Mouse (Mus musculus): ENCODE measurements around the gene Dlgap1.

Gene Dlgap1

DNA sequence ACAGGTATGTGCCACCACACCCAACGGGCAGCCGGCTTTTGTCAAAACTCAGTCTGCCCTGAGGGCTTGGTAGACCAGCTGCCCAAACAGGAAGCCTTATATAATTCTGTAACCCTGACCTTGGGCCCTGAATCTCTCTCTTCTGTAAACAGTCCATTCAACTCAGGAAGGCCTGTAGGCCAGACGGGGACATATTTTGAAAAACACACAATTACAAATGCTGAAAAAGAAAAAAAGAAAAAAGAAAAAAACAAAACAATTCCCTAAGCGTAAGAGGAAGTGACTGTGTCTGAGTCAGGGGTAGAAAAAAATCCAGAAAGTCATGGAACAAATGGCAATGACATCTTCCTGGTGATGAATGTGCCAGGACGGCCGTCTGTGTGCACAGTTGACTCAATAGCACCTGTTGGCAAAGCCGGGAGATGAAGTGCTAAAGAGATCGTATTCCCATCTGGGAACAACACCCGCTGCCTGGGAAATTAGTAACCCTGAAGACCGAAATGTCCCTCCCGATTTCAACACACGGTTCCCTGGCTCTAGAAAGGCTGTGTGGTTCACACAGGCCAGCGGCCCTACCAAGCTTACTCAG is 784.7 kb downstream of the Dlgap1 start:
- no peak for DNase-seq (ENCODE audit: low read depth, low spot score)

DNA sequence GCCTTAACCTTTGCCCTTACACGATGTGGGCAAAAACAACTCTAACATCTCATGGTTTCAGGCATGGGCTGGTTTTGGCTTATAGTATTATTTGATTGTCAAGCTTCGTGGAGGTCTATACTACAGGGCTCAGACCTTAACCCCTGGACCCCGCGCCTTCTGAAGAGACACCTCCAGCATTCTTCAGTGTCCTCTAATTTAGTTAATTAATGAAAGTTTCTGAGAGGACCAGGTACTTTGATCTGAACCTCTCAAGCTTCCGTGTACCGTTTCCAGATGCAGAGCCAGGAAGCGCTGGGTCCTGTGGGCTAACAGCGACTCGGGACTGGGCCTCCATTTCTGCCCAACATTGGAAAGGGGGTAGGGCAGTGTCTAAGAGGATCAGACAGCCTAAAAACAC is 785.2 kb downstream of the Dlgap1 start:
- no peak for DNase-seq (ENCODE audit: low read depth, low spot score)

DNA sequence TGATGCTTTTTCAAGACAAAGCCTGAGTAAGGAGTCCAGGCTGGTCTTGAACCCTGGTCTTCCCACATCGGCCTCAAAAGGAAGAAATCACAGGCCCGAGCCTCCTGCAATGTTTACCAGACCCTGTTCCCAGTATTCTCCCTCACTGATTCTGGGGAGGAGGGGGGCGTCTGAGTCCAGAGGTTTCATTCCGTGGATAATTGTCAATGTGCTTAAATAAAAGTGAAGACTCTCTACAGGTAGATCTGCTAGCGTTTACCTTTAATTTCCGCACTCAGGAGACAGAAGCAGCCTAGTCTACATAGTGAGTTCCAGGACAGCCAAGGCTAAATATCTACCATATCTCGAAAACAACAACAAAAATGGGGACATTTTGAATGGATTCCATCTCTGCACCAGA is 785.8 kb downstream of the Dlgap1 start:
- DNase-seq (ENCODE audit: low read depth, low spot score): no peak

DNA sequence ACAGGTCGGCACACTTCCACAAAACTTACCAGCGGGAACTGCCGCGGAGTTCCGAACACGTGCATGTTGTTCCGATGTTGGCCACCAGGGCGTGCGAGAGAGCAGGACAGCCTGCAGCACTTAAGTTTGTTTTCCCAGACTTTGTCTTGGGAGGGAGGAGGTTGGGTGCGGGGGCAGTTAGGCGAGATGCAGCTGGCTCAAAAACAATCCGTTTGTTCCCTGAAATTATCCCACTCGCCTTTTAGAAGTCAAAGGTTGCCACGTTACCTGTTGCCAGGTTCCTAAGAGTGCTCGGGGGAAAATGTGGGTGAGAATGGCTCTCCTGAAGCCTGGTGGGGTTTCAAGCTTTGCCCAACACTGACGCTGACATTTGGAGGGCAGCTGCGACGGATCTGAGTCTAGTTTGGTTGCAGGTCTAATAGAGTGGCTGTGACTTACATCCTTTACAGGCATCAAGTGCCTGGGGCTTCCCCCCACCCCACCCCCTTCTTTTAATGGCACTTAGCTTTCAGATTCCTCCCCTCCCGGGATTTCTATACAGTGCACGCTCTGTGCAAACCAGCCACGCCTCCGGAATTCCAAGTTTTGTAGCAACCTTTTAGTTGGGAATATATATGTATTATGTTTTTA is 786.3 kb downstream of the Dlgap1 start:
- DNase-seq (ENCODE audit: low read depth, low spot score): peak; percentile 92

DNA sequence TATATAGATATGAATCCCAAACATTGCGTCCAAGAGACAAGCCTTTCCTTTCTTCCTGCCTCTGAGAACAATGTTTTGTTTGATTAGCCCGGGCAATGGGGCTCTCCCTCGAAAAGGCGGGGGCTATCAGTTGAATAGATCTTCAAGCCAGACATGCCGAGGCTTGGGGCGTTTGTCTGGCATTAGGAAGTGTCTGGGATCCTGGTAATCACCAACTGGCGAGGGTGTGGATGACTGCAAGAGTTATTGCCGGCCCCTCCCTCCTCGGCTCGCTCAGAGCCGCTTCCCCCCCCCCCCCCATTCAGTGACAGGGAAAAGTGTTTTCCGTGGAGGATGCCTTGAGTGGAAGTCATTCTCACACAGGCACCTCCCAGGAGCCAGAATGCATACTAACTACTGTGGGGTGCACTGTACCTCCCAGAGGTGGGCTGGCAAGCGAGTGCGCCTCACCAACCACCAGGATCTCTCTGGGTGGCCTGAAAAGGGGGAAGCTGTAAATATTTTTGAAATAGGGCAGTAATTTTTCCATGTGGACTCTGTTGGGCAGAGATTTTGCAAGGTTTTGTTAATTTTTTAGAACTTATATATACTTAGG is 786.9 kb downstream of the Dlgap1 start:
- peak; percentile 64 for DNase-seq (ENCODE audit: low read depth, low spot score)

DNA sequence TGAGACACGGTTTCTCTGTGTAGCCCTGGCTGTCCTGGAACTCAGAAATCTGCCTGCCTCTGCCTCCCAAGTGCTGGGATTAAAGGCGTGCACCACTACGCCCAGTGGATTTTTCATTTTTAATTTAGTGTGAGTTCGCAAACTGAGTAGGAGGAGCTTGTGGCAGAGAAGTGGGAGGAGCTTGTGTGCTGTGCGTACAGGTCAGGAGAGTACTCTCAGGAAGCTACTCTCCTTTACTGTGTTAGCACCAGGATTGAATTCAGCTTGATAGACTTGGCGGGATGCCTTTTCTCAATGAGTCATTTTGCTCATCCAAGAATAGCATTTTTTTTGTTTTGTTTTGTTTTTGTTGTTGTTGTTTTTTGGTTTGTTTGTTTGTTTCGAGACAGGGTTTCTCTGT is 793.1 kb downstream of the Dlgap1 start:
- DNase-seq (ENCODE audit: low read depth, low spot score): peak; percentile 76

DNA sequence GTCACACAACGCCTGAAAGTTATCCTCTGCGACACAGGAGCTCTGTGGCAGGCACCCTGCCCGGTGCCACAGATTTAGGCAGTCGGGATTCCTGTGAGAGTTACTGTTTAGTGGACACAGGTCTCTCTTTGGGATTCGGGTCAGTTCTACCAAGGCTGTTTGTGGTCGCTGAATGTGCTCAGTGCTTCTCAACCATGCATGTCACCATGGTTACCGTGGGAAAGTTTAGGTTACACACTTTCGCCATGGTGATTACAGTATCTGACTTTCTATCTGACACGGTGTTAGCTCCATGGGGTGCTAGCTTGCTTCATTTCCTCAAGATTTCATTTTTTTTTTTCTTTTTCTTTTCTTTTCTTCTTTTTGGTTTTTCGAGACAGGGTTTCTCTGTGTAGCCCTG is 793.8 kb downstream of the Dlgap1 start:
- DNase-seq (ENCODE audit: low read depth, low spot score): peak; percentile 83

DNA sequence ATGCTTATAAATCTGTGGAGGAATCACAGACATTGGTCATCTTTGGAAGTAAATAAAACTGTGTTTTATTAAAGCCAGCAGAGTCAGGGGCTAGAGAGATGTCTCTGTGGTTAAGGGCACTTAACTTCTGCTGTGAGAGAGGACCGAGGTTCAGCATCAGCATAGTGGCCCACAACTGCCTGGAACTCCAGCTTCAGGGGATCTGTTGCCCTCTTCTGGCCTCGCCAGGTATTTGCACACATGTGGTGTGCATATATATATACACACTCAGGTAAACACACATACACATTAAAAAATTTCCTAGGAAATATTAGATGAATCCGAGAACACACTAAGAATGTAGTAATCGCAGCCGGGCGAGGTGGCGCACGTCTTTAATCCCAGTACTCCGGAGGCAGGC is 796.5 kb downstream of the Dlgap1 start:
- peak; percentile 74 for DNase-seq (ENCODE audit: low read depth, low spot score)

DNA sequence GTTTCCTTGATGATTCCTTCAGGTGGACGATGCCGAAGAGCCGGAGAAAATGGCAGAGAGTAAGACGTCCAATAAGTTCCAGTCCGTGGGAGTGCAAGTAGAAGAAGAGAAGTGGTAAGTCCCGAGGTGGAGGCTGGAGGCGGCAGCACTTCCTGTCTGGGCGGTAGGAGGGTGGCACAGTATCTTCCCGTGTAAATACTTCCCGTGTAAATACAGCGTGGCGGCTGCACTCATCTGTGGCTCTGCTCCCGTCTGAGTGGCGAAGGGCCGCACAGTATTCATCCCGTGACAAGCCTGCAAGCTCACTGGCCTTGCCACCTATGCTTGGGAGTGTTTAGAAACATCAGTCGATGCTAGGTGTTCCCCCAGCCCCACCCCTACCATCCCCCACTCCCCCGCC is 797.1 kb downstream of the Dlgap1 start:
- DNase-seq (ENCODE audit: low read depth, low spot score): peak; percentile 58

DNA sequence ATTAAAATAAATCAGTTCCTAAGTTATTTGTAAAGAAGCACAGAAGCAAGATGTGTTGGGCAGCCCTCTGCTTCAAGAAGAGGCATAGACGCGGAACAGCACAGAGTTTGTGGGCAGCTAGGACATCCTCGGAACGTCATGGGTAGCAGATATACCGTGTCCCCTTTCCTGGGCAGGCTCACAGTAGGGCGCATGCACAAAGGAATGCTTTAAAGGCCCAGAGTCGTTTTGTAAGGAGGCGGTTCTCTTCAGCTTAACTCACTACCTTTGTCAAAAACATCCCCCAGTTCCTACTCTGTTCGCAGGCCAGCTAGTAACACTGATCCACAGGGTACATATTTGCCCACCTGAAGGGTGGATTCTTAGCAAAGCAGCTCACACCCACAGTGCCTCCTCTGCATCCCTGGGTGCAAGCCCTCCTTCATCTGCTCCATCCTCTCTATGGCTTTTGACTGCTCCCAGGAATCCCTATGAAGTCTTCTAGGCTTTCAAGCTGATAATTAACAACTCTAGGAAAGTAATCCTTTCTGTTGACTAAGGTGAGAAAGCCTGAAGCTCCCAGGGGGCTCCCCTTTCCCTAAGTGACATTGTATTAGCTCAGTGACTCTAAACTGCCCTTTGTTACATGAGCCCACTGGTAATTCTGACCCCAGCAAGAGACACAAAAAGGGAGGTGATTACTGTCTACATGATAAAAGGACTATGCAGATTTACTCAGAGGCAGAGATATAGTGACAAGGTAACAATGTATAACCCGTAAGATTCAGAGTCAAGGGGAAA is 803.4 kb downstream of the Dlgap1 start:
- DNase-seq (ENCODE audit: low read depth, low spot score): peak; percentile 93

DNA sequence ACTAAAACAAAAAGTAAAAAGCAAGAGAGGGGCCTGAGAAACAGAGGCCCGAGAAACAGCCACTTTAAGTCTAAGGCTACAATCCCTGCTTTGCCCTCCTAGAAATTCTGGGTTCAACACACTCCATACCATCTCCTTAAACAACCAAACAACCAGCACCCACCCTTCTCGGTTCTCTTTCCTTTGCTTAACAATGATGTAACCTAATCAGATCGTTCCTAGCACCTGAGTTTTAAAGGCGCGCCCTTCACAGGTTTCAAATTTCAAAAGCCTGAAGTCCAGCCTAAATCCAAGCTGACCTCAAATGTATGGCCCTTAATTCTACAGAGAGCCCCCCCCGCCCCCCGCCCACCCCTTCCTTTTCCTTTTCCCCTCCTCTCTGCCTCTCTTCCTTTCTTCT is 810.9 kb downstream of the Dlgap1 start:
- no peak for DNase-seq (ENCODE audit: low read depth, low spot score)

DNA sequence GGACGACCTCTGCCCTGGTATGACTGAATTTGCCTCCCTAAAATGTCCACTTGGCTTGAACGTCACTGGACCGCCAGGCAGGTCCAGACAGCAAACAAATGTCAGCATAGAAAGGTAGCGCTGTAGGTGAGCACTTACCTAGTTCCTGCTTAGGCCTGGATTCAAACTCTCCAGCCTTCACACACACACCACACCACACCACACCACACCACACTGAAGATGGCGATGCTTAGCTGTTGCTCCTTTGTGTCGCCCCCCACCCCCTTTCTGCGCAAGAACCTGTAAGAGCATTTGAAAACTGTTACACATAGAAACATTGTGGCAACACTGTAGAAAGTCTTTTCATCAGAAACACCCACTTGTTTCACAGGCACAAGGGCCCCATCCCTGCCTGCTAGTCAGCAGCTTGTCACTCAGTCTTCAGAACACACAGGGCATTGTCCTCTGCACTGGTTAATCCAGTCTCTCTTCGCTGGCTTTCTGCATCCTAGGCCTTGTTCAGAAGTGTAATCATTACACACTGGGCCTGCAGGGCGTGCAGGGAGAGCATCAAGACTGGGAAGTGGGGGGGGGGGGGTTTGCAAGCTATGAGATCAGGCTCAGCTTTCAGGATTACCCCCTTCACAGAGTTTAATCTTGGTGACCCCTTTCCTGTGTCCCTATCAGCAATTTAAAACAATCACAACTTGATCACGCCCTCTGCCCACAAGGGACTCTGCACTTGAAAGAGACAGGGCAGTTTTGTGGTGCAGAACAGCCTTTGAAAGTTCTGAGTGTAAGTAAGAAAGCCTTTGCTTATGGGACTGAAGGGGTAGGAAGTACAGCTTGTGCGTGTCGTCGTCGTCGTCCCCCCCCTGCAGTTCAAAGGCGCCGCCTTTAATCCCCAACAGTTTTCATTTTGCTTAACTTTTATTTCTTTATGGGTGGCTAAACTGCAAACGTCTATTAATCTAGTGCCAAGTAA is 812.1 kb downstream of the Dlgap1 start:
- DNase-seq (ENCODE audit: low read depth, low spot score): no peak

DNA sequence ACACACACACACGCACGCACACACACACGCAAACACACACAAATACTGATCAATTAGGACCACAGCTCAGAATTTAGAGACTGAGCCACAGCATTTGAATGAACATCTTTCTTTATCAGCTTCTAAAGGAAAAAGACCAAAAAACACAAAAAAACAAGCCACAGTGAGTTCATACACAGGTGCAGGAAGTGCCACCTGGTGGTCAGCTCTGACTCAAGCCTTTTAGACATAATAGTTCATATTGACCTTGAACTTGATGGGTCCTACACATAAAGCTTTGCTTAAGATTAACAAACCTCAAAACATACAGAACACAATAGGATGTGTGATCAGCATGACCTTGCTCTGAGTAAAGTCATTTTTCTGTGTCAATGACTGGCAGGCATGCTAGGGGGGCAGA is 814.4 kb downstream of the Dlgap1 start:
- DNase-seq (ENCODE audit: low read depth, low spot score): peak; percentile 56

DNA sequence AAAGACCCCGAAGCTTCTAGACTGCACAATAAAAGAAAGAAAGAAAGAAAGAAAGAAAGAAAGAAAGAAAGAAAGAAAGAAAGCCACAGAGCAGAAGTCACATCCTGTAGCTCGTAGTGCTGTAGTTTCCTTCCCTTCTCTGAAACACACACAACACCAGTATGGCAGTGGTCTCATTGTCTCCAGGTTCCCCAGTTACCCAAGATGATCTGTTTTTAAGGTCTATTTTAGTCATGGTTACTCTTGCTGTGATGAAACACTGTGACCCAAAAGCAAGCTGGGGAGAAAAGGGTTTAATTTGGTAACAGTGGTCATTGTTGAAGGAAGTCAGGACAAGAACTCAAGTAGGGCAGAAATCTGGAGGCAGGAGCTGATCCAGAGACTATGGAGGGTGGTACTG is 818.5 kb downstream of the Dlgap1 start:
- DNase-seq (ENCODE audit: low read depth, low spot score): no peak

DNA sequence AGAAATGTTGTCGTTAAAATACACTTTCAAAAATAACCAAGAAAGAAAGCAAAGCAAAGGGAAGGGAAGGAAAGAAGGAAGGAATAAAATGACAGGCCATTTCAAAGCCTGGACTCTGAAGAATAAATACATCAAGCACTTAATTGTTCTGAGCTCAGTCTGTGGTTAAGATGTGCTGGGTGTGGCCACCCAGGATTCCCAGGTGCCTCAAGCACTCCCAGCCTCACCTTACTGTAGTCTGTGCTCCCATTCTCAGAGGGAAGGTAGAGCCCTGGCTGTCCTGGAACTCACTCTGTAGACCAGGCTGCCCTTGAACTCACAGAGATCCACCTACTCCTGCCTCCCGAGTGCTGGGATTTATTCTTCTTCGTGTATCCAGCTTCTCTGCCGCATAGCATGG is 821.9 kb downstream of the Dlgap1 start:
- no peak for DNase-seq (ENCODE audit: low read depth, low spot score)

DNA sequence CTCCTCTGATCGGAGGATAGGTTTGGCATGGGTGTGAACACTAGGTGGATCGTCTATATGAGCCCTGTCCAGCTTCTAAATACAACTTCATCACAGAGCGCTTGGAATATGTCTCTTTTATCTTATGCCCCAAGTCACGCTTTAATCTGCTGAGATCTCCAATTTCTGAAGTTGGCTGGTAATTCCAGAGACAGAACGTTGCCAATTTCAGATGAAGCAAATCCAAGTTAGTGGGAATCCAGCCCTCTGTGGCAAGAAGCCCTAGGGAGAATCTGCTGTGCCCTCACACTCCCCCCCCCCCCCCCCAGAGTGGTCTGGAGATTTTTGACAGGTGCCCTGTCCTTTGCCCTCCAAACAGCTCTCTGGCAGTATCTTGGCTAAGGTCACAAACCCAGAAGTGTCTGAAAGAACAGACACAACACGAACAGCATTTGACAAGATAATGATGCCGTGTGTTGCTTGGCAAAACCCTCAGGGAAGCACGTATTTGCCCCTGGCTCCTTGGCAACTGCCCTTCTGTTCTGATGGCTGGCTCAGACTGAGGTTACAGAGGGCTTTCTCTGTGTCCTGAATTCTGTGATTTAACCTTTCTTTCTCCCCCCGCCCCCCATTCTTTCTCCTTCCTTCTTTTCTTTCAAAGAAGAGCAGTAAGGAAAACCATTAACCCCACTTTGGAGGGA is 822.9 kb downstream of the Dlgap1 start:
- no peak for DNase-seq (ENCODE audit: low read depth, low spot score)

DNA sequence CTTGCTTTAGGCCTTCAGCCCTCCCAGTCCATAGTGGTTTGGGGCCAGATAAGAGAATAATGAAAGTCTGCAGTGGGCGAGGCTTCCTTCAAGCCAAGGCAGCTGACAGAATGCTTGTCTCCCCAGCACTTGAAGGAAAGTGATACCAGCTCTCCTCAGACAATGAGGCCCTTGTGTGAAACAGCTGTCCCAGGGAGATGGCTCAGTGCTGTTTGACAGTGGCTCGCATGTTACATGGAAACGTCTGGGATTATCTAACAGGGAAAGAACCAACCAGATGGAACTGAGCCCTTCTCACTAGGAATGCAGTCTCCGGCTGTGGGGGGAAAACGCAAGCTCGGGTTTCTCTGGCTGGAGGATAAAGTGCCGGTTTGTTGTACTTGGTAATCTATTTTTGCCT is 825.4 kb downstream of the Dlgap1 start:
- no peak for DNase-seq (ENCODE audit: low read depth, low spot score)

DNA sequence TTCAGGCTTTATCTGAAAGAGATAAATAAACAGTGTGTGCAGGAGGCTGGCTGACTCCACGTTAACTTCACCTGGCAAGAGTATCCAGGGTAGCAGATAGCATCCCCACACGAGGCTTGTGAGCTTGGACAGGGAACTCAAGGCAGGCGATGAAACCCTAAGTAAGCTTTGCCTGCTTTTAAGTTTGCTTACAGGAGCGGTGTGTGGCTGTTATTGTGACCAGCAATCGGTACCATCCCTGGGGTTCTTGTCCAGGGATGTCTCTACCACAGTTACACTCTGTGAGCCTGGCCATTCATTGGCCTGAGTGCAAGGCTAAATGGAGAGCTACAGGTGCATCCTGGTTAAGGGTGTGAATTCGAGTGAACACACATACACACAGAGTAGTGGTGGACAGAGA is 825.8 kb downstream of the Dlgap1 start:
- DNase-seq (ENCODE audit: low read depth, low spot score): no peak

DNA sequence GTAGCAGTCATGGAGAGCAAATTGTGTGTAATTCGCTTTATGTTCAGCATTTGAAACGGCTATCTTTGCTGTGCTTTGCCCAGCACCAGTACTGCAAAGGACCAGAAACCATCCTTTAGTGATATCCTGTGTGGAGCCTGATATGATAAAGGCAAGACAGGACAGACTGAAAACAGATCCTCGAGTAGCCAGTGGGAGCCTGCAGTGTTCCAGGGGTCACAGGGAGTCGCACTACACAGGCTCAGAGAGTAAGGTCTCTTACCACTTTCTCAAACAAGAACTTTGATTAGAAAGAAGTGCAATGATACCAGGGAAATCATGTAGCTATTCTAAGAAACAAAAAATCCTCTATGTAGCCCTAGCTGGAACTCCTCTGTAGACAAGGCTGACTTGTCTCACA is 826.3 kb downstream of the Dlgap1 start:
- no peak for DNase-seq (ENCODE audit: low read depth, low spot score)

DNA sequence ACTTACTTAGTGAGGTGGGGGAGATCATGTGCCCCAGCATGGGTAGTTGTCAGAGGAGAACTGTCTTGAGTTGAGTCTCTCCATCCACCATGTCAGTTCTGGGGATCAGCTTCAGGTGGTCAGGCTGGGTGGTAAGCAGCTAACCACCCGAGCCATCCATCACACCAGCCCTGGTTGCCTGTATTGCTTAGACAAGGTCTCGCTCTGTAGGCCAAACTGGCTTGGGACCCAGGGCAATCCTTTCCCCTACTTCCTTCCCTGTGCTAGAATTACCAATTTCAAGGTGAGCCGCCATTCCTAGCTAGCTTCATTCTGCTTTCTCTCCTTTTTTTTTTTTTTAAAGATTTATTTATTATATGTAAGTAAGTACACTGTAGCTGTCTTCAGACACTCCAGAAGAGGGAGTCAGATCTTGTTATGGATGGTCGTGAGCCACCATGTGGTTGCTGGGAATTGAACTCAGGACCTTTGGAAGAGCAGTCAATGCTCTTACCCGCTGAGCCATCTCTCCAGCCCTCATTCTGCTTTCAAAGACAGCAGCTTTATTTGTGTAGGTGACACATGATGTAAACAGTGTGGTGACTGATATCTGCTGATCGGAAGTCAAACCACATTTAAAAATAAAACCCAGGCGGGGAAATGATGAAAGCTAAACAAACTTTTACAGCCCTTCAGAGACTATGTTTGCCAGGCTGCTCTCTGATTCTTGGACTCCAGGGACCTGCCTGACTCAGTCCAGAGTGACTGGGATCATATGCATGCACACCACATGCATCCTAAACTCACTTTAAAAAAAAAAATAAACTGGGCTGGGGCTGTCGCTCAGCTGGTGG is 828.3 kb downstream of the Dlgap1 start:
- DNase-seq (ENCODE audit: low read depth, low spot score): no peak

Data from R1 (cell line).